Mouse (Mus musculus): Measurements from ENCODE around the gene B230118H07Rik. TPM values are rescaled to one million over a fixed set of nuclear protein-coding genes. Genes with fewer than 3 reads are reported as not detected.

B230118H07Rik gene
- polyA plus RNA-seq, 1 experiment from 2014 or later = 53.3 TPM

GRCm38 (mm10) chr2:101581418-101581817, 67.9 kb downstream of the B230118H07Rik start:
- no peak overlapping the region for H3K27ac ChIP-seq (ENCODE audit: poor library complexity, severe bottlenecking)

DNA sequence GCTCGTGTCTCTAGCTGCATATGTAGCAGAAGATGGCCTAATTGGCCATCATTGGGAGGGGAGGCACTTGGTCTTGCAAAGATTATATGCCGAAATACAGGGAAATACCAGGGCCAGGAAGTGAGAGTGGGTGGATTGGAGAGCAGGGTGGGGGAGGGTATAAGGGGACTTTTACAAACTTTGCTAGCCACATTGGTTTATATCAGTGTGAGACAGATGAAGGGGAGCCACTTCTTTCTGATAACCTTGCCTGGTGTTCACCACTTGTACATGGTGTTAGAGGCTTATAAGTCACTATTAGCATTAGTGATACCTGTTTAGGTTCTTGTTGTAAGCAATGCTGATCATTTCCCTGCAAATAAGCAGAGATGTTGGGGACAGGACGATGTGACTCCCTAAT, 68.4 kb downstream of the B230118H07Rik start:
- no peaks in the 10 kb centered on the region for H3K9me3 ChIP-seq (replicated peaks)
- H3K4me2 ChIP-seq = no peak overlapping the region
- WGBS = 70% methylated on average over 3 of the region's 3 CpGs
- no peak overlapping the region for H3K9ac ChIP-seq
- H3K36me3 ChIP-seq = peaks cover 7% of the 10 kb centered on the region; the same call in 1 of the 2 replicates
- no peaks in the 10 kb centered on the region for H3K4me1 ChIP-seq (replicated peaks)
- H3K27me3 ChIP-seq (replicated peaks) = no peaks in the 10 kb centered on the region
- H3K27ac ChIP-seq (ENCODE audit: poor library complexity, severe bottlenecking) = no peak overlapping the region
- no peak for ATAC-seq (ENCODE audit: insufficient number of reproducible peaks, low FRiP score)
- H3K4me3 ChIP-seq = no peak overlapping the region

More at GRCm38 (mm10) chr2:101581418-101581817, 67.9 kb downstream of the B230118H07Rik start:
- H3K9me3 ChIP-seq (replicated peaks) = no peaks in the 10 kb centered on the region
- ATAC-seq (ENCODE audit: insufficient number of reproducible peaks, low FRiP score) = no peak
- H3K36me3 ChIP-seq = peaks cover 7% of the 10 kb centered on the region; the same call in 1 of the 2 replicates
- no peaks in the 10 kb centered on the region for H3K27me3 ChIP-seq (replicated peaks)
- no peaks in the 10 kb centered on the region for H3K4me1 ChIP-seq (replicated peaks)
- no peak overlapping the region for H3K4me2 ChIP-seq
- no peak overlapping the region for H3K9ac ChIP-seq
- WGBS = 73% methylated on average over 3 of the region's 3 CpGs
- no peak overlapping the region for H3K4me3 ChIP-seq

DNA sequence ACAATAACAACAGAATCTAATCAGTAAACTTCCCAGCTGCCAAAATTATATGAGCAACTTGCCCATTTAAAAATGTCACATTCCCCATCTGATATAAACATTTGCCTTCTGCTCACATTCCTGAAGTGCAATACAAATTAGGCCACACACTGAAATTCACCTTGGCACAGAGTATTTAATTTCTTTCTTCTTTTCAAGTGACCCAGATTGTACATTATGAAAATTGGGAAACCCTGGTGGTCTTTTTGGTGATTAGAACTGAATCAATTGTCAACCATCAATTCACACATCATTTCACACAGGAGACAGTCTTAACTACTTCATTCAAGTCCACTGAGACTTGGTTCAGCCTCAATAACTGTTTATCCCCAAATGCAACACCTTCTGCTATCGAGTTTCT, 68.9 kb downstream of the B230118H07Rik start:
- no peaks in the 10 kb centered on the region for H3K4me1 ChIP-seq (replicated peaks)
- no peaks in the 10 kb centered on the region for H3K27me3 ChIP-seq (replicated peaks)
- H3K36me3 ChIP-seq = peaks cover 7% of the 10 kb centered on the region; the same call in 1 of the 2 replicates
- WGBS = 80% methylated on average over 1 of the region's 1 CpGs
- no peak overlapping the region for H3K27ac ChIP-seq (ENCODE audit: poor library complexity, severe bottlenecking)
- no peak overlapping the region for H3K9ac ChIP-seq
- no peak overlapping the region for H3K4me3 ChIP-seq
- ATAC-seq (ENCODE audit: insufficient number of reproducible peaks, low FRiP score) = no peak
- no peak overlapping the region for H3K4me2 ChIP-seq
- H3K9me3 ChIP-seq (replicated peaks) = no peaks in the 10 kb centered on the region

DNA sequence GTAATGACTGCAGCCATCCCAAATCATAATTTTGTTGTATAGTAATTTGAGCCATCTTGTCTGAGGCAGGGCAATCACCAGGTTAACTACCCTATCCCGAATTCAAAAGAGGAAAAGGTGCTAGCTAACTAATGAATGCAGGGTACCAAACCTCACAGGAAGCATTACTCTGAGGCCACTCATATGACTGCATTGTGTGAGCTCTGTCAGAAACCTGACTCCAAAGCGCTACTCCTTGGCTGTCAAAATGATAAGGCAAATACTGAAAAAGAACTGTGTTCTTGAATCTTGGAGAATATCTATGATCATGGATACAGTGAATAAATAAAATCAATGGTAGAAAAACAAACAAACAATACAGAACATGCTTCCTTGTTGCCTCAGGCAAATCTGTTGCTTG, 69.3 kb downstream of the B230118H07Rik start:
- Histone ChIP-seq H3K27ac (ENCODE audit: poor library complexity, severe bottlenecking) (no peak overlapping the region), H3K27me3 (replicated peaks) (no peaks in the 10 kb centered on the region), H3K4me1 (replicated peaks) (no peaks in the 10 kb centered on the region), H3K36me3 (peaks cover 3% of the 10 kb centered on the region; the same call in 1 of the 2 replicates), H3K9ac (no peak overlapping the region), H3K4me3 (no peak overlapping the region), H3K9me3 (replicated peaks) (no peaks in the 10 kb centered on the region), H3K4me2 (no peak overlapping the region)
- WGBS = 76% methylated on average over 2 of the region's 2 CpGs
- ATAC-seq (ENCODE audit: insufficient number of reproducible peaks, low FRiP score) = no peak

DNA sequence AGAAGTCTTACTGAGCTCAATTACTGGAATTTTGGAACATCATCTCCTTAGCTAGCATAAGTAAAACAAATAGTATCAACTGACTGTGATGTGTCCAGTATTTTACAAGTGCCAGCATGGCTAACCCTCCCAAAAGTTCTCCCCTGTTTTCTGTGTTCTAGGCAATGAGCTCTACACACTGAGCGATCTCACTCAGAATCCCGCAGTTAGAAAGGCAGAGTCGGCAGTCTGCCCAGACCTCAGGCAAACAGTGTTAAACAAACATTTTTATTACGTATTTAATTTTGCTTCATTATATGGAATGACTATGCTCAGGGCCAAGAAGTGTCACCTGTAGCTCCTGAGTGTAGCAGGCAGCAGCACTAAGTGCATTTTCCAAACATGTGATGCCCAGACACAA, 72.1 kb downstream of the B230118H07Rik start:
- no peak overlapping the region for H3K27ac ChIP-seq (ENCODE audit: poor library complexity, severe bottlenecking)
- H3K27me3 ChIP-seq (replicated peaks) = no peaks in the 10 kb centered on the region
- no peaks in the 10 kb centered on the region for H3K4me1 ChIP-seq (replicated peaks)
- no peak overlapping the region for H3K4me2 ChIP-seq
- H3K9me3 ChIP-seq (replicated peaks) = no peaks in the 10 kb centered on the region
- WGBS = 87% methylated on average over 4 of the region's 4 CpGs
- H3K4me3 ChIP-seq = no peak overlapping the region
- H3K9ac ChIP-seq = no peak overlapping the region
- H3K36me3 ChIP-seq = no peaks in the 10 kb centered on the region
- no peak for ATAC-seq (ENCODE audit: insufficient number of reproducible peaks, low FRiP score)

DNA sequence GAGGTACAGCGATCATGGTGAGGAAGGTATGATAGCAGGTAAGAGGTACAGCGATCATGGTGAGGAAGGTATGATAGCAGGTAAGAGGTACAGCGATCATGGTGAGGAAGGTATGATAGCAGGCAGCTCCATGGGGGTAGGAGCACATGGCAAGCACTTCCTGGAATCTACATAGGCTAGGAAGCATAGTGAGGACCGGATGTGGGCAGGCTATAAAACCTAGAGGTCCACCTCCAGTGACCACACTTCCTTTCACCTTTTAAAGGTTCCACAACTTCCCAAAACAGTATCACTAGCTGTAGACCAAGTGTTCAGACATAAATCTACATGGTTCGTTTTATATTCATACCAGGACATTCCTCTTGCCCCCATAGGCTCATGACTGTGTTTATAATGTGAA, 80.1 kb downstream of the B230118H07Rik start:
- ATAC-seq (ENCODE audit: insufficient number of reproducible peaks, low FRiP score) = no peak
- no peak overlapping the region for H3K4me3 ChIP-seq
- H3K36me3 ChIP-seq = no peaks in the 10 kb centered on the region
- H3K4me2 ChIP-seq = no peak overlapping the region
- H3K27ac ChIP-seq (ENCODE audit: poor library complexity, severe bottlenecking) = no peak overlapping the region
- WGBS = 85% methylated on average over 4 of the region's 5 CpGs
- H3K9ac ChIP-seq = no peak overlapping the region
- H3K4me1 ChIP-seq (replicated peaks) = no peaks in the 10 kb centered on the region
- no peaks in the 10 kb centered on the region for H3K9me3 ChIP-seq (replicated peaks)
- H3K27me3 ChIP-seq (replicated peaks) = no peaks in the 10 kb centered on the region

DNA sequence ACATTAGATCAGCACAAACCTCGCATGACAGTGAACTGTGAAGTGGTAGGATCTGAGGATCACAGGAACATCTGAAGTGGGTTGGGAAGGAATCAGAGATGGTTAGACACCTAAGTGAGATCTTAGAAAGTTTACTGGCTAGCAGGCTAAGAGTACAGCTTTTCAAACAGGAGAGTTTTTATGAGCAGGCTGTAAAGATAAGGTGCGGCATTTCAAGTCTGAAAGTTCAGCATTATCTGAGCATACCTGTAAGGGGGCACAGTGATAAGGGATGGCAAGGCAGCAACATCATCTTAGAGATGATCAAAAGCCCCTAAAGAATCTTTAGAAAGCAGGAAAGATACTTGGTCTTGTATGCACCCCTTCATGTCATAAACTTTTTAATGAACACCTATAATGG, 81.8 kb downstream of the B230118H07Rik start:
- no peak for ATAC-seq (ENCODE audit: insufficient number of reproducible peaks, low FRiP score)
- WGBS = 74% methylated on average over 2 of the region's 2 CpGs
- H3K9me3 ChIP-seq (replicated peaks) = no peaks in the 10 kb centered on the region

DNA sequence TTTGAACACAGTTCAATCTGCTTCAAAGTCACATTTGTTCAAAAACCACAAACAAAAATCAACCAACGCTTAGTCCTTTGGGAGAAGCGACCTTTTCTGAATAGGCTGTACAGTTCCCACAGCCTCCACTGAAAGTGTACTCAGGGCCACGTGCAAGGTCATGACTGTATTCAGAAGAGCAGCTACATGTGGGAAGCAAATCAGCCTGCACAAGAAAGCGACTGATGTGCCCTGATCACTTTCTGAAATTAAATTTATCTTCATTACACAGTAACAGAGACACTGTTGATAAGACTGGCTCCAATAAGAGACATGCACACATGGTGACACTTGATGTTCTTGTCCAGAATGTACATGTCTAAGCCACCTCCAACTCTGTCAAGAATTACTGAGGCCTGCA, 85.6 kb downstream of the B230118H07Rik start:
- H3K9me3 ChIP-seq (replicated peaks) = no peaks in the 10 kb centered on the region
- no peak for ATAC-seq (ENCODE audit: insufficient number of reproducible peaks, low FRiP score)
- H3K4me1 ChIP-seq (replicated peaks) = no peaks in the 10 kb centered on the region
- no peaks in the 10 kb centered on the region for H3K27me3 ChIP-seq (replicated peaks)
- 84% methylated on average over 4 of the region's 4 CpGs for WGBS
- no peak overlapping the region for H3K27ac ChIP-seq (ENCODE audit: poor library complexity, severe bottlenecking)
- peaks cover 3% of the 10 kb centered on the region; the same call in 1 of the 2 replicates for H3K36me3 ChIP-seq
- no peak overlapping the region for H3K9ac ChIP-seq
- no peak overlapping the region for H3K4me2 ChIP-seq
- H3K4me3 ChIP-seq = no peak overlapping the region

More for the DNA sequence above, 81.8 kb downstream of the B230118H07Rik start:
- Histone ChIP-seq H3K4me2 (no peak overlapping the region), H3K9ac (no peak overlapping the region), H3K36me3 (no peaks in the 10 kb centered on the region), H3K27me3 (replicated peaks) (no peaks in the 10 kb centered on the region), H3K27ac (ENCODE audit: poor library complexity, severe bottlenecking) (no peak overlapping the region), H3K4me1 (replicated peaks) (no peaks in the 10 kb centered on the region), H3K4me3 (no peak overlapping the region)

DNA sequence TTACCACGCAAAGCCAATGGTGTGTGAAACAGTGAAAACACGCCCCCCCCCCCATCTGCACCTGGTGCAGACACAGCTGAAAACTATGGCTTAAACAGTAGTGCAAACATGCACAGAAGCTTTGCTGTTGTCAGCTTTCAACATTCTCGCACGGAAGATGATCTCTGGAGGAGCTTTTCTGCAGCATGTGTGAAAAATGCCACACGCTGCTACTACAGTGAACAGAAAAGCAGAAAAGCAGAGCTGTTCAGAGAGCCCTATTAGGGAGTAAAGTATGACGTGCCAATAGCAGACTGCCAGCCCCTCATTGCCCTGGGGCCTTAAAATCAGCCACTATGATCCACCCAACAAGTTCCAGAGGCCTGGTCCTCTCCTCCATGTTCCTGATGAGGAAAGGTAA, 86.1 kb downstream of the B230118H07Rik start:
- H3K4me3 ChIP-seq = no peak overlapping the region
- no peak overlapping the region for H3K4me2 ChIP-seq
- H3K9me3 ChIP-seq (replicated peaks) = no peaks in the 10 kb centered on the region
- no peak overlapping the region for H3K27ac ChIP-seq (ENCODE audit: poor library complexity, severe bottlenecking)
- H3K4me1 ChIP-seq (replicated peaks) = no peaks in the 10 kb centered on the region
- no peak overlapping the region for H3K9ac ChIP-seq
- H3K36me3 ChIP-seq = peaks cover 3% of the 10 kb centered on the region; the same call in 1 of the 2 replicates
- no peaks in the 10 kb centered on the region for H3K27me3 ChIP-seq (replicated peaks)
- ATAC-seq (ENCODE audit: insufficient number of reproducible peaks, low FRiP score) = no peak
- 80% methylated on average over 6 of the region's 6 CpGs for WGBS

- Histone ChIP-seq H3K27ac (ENCODE audit: poor library complexity, severe bottlenecking) (no peak overlapping the region), H3K4me1 (replicated peaks) (0 out of 2 replicates have a peak, but pooled peaks cover 5% of the 10 kb centered on the region), H3K4me2 (no peak overlapping the region), H3K9ac (no peak overlapping the region), H3K4me3 (no peak overlapping the region), H3K36me3 (peaks cover 3% of the 10 kb centered on the region; the same call in 1 of the 2 replicates), H3K9me3 (replicated peaks) (no peaks in the 10 kb centered on the region), H3K27me3 (replicated peaks) (no peaks in the 10 kb centered on the region)
- no peak for ATAC-seq (ENCODE audit: insufficient number of reproducible peaks, low FRiP score)
- WGBS = 83% methylated on average over 3 of the region's 3 CpGs
These were observed 89.9 kb downstream of the B230118H07Rik start for GRCm38 (mm10) chr2:101559431-101559830.

- no peak overlapping the region for H3K4me2 ChIP-seq
- no peak for ATAC-seq (ENCODE audit: insufficient number of reproducible peaks, low FRiP score)
- 26% methylated on average over 1 of the region's 1 CpGs for WGBS
These were observed 93.4 kb downstream of the B230118H07Rik start for GRCm38 (mm10) chr2:101555886-101556285.

DNA sequence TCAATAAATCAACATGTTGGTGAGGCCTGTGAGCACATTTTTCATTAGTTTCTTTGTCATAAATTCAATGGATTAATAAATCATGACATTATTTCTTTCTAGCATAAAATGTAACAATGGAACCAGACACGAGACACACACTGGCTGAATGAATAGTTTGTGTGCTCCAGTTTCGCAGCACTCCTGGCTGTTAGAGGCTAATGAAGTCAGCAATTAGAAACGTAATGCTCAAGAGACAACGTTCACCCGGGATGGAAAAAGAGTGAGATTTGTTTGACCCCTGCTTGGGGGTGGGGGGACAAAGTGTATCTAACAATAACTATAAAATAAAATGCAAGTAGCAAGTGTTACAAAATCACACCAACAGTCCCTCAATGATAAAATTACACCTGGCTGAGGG, 95.5 kb downstream of the B230118H07Rik start:
- H3K9ac ChIP-seq = no peak overlapping the region
- H3K27ac ChIP-seq (ENCODE audit: poor library complexity, severe bottlenecking) = no peak overlapping the region
- H3K9me3 ChIP-seq (replicated peaks) = no peaks in the 10 kb centered on the region
- H3K27me3 ChIP-seq (replicated peaks) = no peaks in the 10 kb centered on the region
- no peaks in the 10 kb centered on the region for H3K36me3 ChIP-seq
- no peak overlapping the region for H3K4me2 ChIP-seq
- ATAC-seq (ENCODE audit: insufficient number of reproducible peaks, low FRiP score) = no peak
- H3K4me3 ChIP-seq = no peak overlapping the region
- WGBS = 79% methylated on average over 5 of the region's 5 CpGs
- 0 out of 2 replicates have a peak, but pooled peaks cover 5% of the 10 kb centered on the region for H3K4me1 ChIP-seq (replicated peaks)

More at GRCm38 (mm10) chr2:101555886-101556285, 93.4 kb downstream of the B230118H07Rik start:
- Histone ChIP-seq H3K9me3 (replicated peaks) (no peaks in the 10 kb centered on the region), H3K4me1 (replicated peaks) (0 out of 2 replicates have a peak, but pooled peaks cover 5% of the 10 kb centered on the region), H3K27ac (ENCODE audit: poor library complexity, severe bottlenecking) (no peak overlapping the region), H3K4me3 (no peak overlapping the region), H3K9ac (no peak overlapping the region), H3K36me3 (no peaks in the 10 kb centered on the region), H3K27me3 (replicated peaks) (no peaks in the 10 kb centered on the region)

All from heart, embryonic 12.5 days (tissue).